ENCODE assay signal across 25 mouse cellular contexts in genomic region chr4:119437936-119438335, GRCm38 (mm10). TPM values are rescaled to one million over a fixed set of nuclear protein-coding genes. Genes with fewer than 3 reads are reported as not detected.
DNase-seq lines count a peak whose midpoint lies in the region; TF ChIP-seq lines count a peak whose summit lies in the region.
"Had no signal": no experiment of that assay in that cellular context is flagged by ENCODE, and none has a peak within 500 bp of the region (broad histone marks: within the 10 kb centered on the region; RNA-seq: fewer than 3 reads in every experiment).

No protein-coding gene starts in this region.

- H3K4me3 ChIP-seq in kidney, adult 2 months (ENCODE audit: insufficient read depth, low read depth, low read length), result no peak overlapping the region
- H3K4me3 ChIP-seq: embryonic facial prominence, embryonic 10.5 days; embryonic facial prominence, embryonic 12.5 days; forebrain, embryonic 13.5 days had no signal

- H3K4me1 ChIP-seq in kidney, adult 2 months (ENCODE audit: control insufficient read depth, insufficient read depth, low read length), result no peaks in the 10 kb centered on the region
- H3K4me1 ChIP-seq: forebrain, embryonic 13.5 days had no signal

- peak; percentile 53 for DNase-seq in heart, adult 11 months
- no peak for DNase-seq in heart, adult 9 months (ENCODE audit: low spot score in 2 of 2)
- DNase-seq in kidney, adult 2 months, result peak; percentile 81
- DNase-seq in kidney, postnatal 14 days, result no peak
- peak; percentile 70 for DNase-seq in kidney, adult 9 months
- DNase-seq in kidney, adult 18-20 months, result no peak
- peak; percentile 43 to 64 for DNase-seq in kidney, postnatal 36 days
- no peak for DNase-seq in kidney, postnatal 10 days
- DNase-seq: adrenal gland, adult 8-10 months; adrenal gland, postnatal 14 days; adrenal gland, postnatal 36 days; B cell, adult 2 months; cerebellum, adult 11-12 months; cerebellum, adult 2 months; cerebellum, adult 9-10 months; cerebellum, postnatal 10 days; cerebellum, postnatal 25 days had no signal

- H3K27me3 ChIP-seq in kidney, adult 2 months (replicated peaks; ENCODE audit: control insufficient read depth, insufficient read depth, low read length), result no peaks in the 10 kb centered on the region
- H3K27me3 ChIP-seq: CH12.LX; embryonic facial prominence, embryonic 12.5 days; forebrain, embryonic 13.5 days; Patski had no signal

- H3K36me3 ChIP-seq in kidney, adult 2 months (ENCODE audit: control insufficient read depth, insufficient read depth, low read length), result no peaks in the 10 kb centered on the region
- H3K36me3 ChIP-seq: embryonic facial prominence, embryonic 10.5 days; embryonic facial prominence, embryonic 12.5 days; G1E had no signal

- no peak for TF ChIP-seq POLR2A in kidney, adult 2 months (IDR thresholded peaks at IDR 0.05; ENCODE audit: low read depth, low read length)

- no peak overlapping the region for H3K27ac ChIP-seq in kidney, adult 2 months (ENCODE audit: insufficient read depth, low read depth, low read length)
- H3K27ac ChIP-seq: embryonic facial prominence, embryonic 10.5 days; embryonic facial prominence, embryonic 12.5 days; forebrain, embryonic 13.5 days had no signal

- WGBS in kidney, adult 2 months, result 54% methylated on average over 2 of the region's 2 CpGs

- TF ChIP-seq CTCF in kidney, adult 2 months (conservative IDR thresholded peaks at IDR 0.05; ENCODE audit: insufficient read depth, insufficient read length, low read depth, low read length), result no peak

RNA-seq across cellular contexts. Expression of gene Zmynd12, which starts 15.3 kb away (rescaled TPM):
- 1.9 and 3.5 TPM in 2 replicates for polyA plus RNA-seq in kidney, adult 2 months (2012; rRNA removed)
- polyA plus RNA-seq: activated CD4-positive, CD25-positive, alpha-beta regulatory T cell, adult 4 months; forebrain, embryonic 11.5 days had no signal

RNA-seq across cellular contexts. Expression of gene Ppcs, which starts 15.7 kb away (rescaled TPM):
- polyA plus RNA-seq in kidney, adult 2 months (2012; rRNA removed), result 27.8 and 28.5 TPM in 2 replicates

RNA-seq across cellular contexts. Expression of gene Ccdc30, which starts 22.6 kb away (rescaled TPM):
- 2.0 and 2.9 TPM in 2 replicates for polyA plus RNA-seq in kidney, adult 2 months (2012; rRNA removed)
- polyA plus RNA-seq: G1E had no signal

RNA-seq across cellular contexts. Expression of gene Rimkla, which starts 54.5 kb away (rescaled TPM):
- 0.52 and 0.58 TPM in 2 replicates for polyA plus RNA-seq in kidney, adult 2 months (2012; rRNA removed)
- polyA plus RNA-seq: G1E had no signal

Comparison
In these comparisons a context has a peak if more than half of its experiments do, and no peak if none do; other contexts are left out.
1. DNase-seq: peak in heart, adult 11 months (single experiment), kidney, adult 2 months (single experiment), kidney, adult 9 months (single experiment) and kidney, postnatal 36 days (2 of 2); none in heart, adult 9 months (0 of 2), kidney, postnatal 14 days (single experiment), kidney, adult 18-20 months (single experiment) and kidney, postnatal 10 days (single experiment).